Mouse (Mus musculus) heart, postnatal 0 days (tissue): Measurements from ENCODE around the gene Adnp.

Experiments used
- CTCF ChIP-seq: IDR thresholded peaks from 2 replicates; pipeline ENCODE4 v1.5.1; 2016; ENCODE audit warnings: antibody characterized with exemption, control low read depth, low read depth
- EP300 ChIP-seq: IDR thresholded peaks from 2 replicates; pipeline ENCODE4 v1.6.1; 2016; ENCODE audit warnings: antibody characterized with exemption, low read depth

GRCm38 (mm10) chr2:168213788-168214397 lies 7.0 kb upstream of the Adnp start:
- TF ChIP-seq CTCF = peak; percentile 8; the same call in 1 of the 2 replicates
- TF ChIP-seq EP300 = no peak
